Mouse (Mus musculus) neural tube, embryonic 15.5 days (tissue): ENCODE results near the gene E130114P18Rik. TPM values are rescaled to one million over a fixed set of nuclear protein-coding genes. Genes with fewer than 3 reads are reported as not detected.
A peak's percentile ranks its signal among the peaks of the same experiment; 100 is the strongest.

Source experiments
- ATAC-seq: fragments of 200-750 bp; cut with Nextera tagmentation; 2 replicates; pipeline ENCODE4 v1.8.0; 2017; ENCODE audit warnings: mild to moderate bottlenecking, moderate TSS enrichment, moderate library complexity; ENCODE audit not compliant: low FRiP score
- H3K27ac ChIP-seq: fragments of 300-500 bp; sonication (generic); replicated peaks from 2 replicates; pipeline ENCODE4 v1.5.1; 2015; ENCODE audit warnings: mild to moderate bottlenecking, inconsistent platforms
- H3K27me3 ChIP-seq: fragments of 300-500 bp; sonication (generic); replicated peaks from 2 replicates; pipeline ENCODE4 v1.6.1; 2015; ENCODE audit warnings: inconsistent platforms
- H3K36me3 ChIP-seq: fragments of 300-500 bp; sonication (generic); 2 replicates; pipeline ENCODE4 v1.6.1; 2015; ENCODE audit warnings: inconsistent platforms
- H3K4me1 ChIP-seq: fragments of 300-500 bp; sonication (generic); 2 replicates; pipeline ENCODE4 v1.6.1; 2015; ENCODE audit warnings: inconsistent platforms
- H3K4me2 ChIP-seq: fragments of 300-500 bp; sonication (generic); 2 replicates; pipeline ENCODE4 v1.6.1; 2015; ENCODE audit warnings: inconsistent platforms, mild to moderate bottlenecking, moderate library complexity
- H3K4me3 ChIP-seq: fragments of 300-500 bp; sonication (generic); replicated peaks from 2 replicates; pipeline ENCODE4 v1.5.1; 2015; ENCODE audit warnings: mild to moderate bottlenecking, inconsistent platforms
- H3K9ac ChIP-seq: fragments of 300-500 bp; sonication (generic); replicated peaks from 2 replicates; pipeline ENCODE4 v1.6.1; 2015; ENCODE audit warnings: mild to moderate bottlenecking, inconsistent platforms
- H3K9me3 ChIP-seq: fragments of 300-500 bp; sonication (generic); replicated peaks from 2 replicates; pipeline ENCODE4 v1.6.1; 2016; ENCODE audit warnings: inconsistent platforms
- WGBS: fragments of 180-500 bp; shearing (Covaris S2); methylation state at CpG from one replicate; pipeline ENCODE4 v1.1.7; 2015; ENCODE audit warnings: mixed read lengths; 5-methylcytosine and 5-hydroxymethylcytosine counted together
- polyA plus RNA-seq: library from polyadenylated mRNA; unstranded; fragments of >200 nt; fragmentation: Nextera tagmentation; extraction: Ambion mirVana; gene quantifications from 2 replicates; pipeline ENCODE4 v1.2.1, GENCODE M21; 2015

The E130114P18Rik gene
- polyA plus RNA-seq, 1 experiment from 2014 or later = 18.4 TPM

DNA sequence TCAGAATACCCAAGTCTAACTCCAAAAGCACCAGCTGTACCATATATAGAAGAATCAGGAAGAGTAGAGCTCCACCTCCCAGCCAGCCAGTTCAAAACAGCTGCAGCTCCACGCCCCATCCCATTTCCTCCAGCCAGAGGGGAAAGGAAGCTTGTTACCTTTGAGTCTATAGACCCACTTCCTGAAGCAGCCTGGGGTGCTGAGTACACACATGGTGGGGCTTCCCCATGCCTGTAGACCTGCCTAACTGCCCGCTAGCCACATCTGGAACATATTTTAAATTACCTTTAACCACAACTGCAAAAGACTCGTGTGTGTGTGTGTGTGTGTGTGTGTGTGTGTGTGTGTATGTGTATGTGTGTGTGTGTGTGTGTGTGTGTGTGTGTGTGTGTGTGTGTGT lies 120.3 kb downstream of the E130114P18Rik start:
- Histone ChIP-seq H3K27me3 (no peaks in the 10 kb centered on the region), H3K9ac (no peak overlapping the region), H3K4me3 (no peak overlapping the region), H3K36me3 (no peaks in the 10 kb centered on the region), H3K9me3 (no peaks in the 10 kb centered on the region), H3K4me2 (no peak overlapping the region), H3K4me1 (no peaks in the 10 kb centered on the region), H3K27ac (no peak overlapping the region)
- ATAC-seq = no peak
- 66% methylated on average over 3 of the region's 3 CpGs for WGBS

- peak; percentile 30; the same call in 1 of the 2 replicates for ATAC-seq
- no peaks in the 10 kb centered on the region for H3K36me3 ChIP-seq
- H3K4me3 ChIP-seq = no peak overlapping the region
- no peak overlapping the region for H3K4me2 ChIP-seq
- peaks cover 30% of the 10 kb centered on the region for H3K4me1 ChIP-seq
- peak overlapping the region; percentile 76 for H3K27ac ChIP-seq
- no peaks in the 10 kb centered on the region for H3K27me3 ChIP-seq
- WGBS = 44% methylated on average over 5 of the region's 5 CpGs
- H3K9me3 ChIP-seq = no peaks in the 10 kb centered on the region
- H3K9ac ChIP-seq = no peak overlapping the region
Observed at GRCm38 (mm10) chr4:97649626-97650015, 128.3 kb downstream of the E130114P18Rik start.

DNA sequence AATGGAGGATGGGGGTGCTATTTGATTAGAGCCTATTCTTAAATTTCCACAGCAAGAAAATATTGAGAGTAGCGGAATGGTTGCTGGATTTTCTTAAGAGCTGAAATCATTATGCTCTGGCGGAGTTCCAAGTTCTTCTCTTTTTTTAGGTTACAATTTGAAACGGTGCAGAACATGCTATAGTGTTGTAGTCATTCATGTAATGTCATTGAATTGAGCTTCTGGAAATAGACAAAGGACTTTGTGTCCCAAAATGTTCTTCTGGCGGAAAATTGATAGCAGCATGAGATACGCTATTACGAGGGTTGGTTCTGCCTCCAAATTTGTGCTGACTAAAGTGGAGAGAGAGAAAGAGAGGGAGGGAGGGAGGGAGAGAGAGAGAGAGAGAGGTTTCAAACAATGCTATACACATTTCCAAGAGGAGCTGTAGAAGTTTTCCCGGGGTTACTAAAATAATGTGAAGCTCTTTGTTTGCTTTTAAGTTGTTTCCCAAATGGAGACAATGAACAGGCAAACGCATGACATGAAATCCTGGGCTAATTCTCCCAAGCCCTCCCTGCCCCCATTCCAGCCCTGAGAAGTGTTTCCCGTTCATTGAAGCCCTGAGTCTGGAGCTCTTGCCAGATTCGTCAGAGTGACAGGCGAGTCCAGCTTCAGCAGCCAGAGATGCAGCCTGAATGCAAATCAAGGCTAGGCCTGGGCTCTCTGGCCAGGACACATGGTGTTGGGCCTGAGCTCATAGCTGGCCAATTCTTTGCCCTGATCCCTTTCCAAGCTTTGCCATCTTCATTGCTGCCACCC lies 128.9 kb downstream of the E130114P18Rik start:
- no peak overlapping the region for H3K9ac ChIP-seq
- peaks cover 30% of the 10 kb centered on the region for H3K4me1 ChIP-seq
- peak overlapping the region; percentile 23 for H3K4me2 ChIP-seq
- peak overlapping the region; percentile 76 for H3K27ac ChIP-seq
- WGBS = 11% methylated on average over 11 of the region's 11 CpGs
- H3K36me3 ChIP-seq = no peaks in the 10 kb centered on the region
- H3K27me3 ChIP-seq = no peaks in the 10 kb centered on the region
- no peak overlapping the region for H3K4me3 ChIP-seq
- peak; percentile 89 for ATAC-seq
- H3K9me3 ChIP-seq = no peaks in the 10 kb centered on the region

GRCm38 (mm10) chr4:97648436-97648707 lies 129.5 kb downstream of the E130114P18Rik start:
- ATAC-seq = no peak
- H3K27ac ChIP-seq = peak overlapping the region; percentile 74
- H3K4me1 ChIP-seq = peaks cover 30% of the 10 kb centered on the region
- no peak overlapping the region for H3K9ac ChIP-seq
- no peaks in the 10 kb centered on the region for H3K36me3 ChIP-seq
- H3K27me3 ChIP-seq = no peaks in the 10 kb centered on the region
- no peak overlapping the region for H3K4me3 ChIP-seq
- H3K4me2 ChIP-seq = no peak overlapping the region
- 30% methylated on average over 2 of the region's 2 CpGs for WGBS
- H3K9me3 ChIP-seq = no peaks in the 10 kb centered on the region

- WGBS = 45% methylated on average over 15 of the region's 15 CpGs
- H3K9ac ChIP-seq = no peak overlapping the region
- H3K4me2 ChIP-seq = no peak overlapping the region
- H3K27ac ChIP-seq = peak overlapping the region; percentile 74
- peak; percentile 77 for ATAC-seq
- H3K4me3 ChIP-seq = no peak overlapping the region
- peaks cover 30% of the 10 kb centered on the region for H3K4me1 ChIP-seq
- H3K36me3 ChIP-seq = no peaks in the 10 kb centered on the region
- H3K27me3 ChIP-seq = no peaks in the 10 kb centered on the region
- no peaks in the 10 kb centered on the region for H3K9me3 ChIP-seq
Observed at GRCm38 (mm10) chr4:97647700-97648435, 130.0 kb downstream of the E130114P18Rik start.

GRCm38 (mm10) chr4:97647236-97647635 lies 130.6 kb downstream of the E130114P18Rik start:
- H3K27ac ChIP-seq = peak overlapping the region; percentile 74
- ATAC-seq = 0 out of 2 replicates have a peak, but pooled peaks have one; percentile 9
- H3K4me3 ChIP-seq = no peak overlapping the region

GRCm38 (mm10) chr4:97640385-97640784 lies 137.5 kb downstream of the E130114P18Rik start:
- H3K9ac ChIP-seq = no peak overlapping the region
- no peak overlapping the region for H3K27ac ChIP-seq
- peaks cover 9% of the 10 kb centered on the region for H3K4me1 ChIP-seq
- H3K4me3 ChIP-seq = no peak overlapping the region
- no peaks in the 10 kb centered on the region for H3K36me3 ChIP-seq
- ATAC-seq = no peak
- WGBS = 92% methylated on average over 3 of the region's 3 CpGs
- no peaks in the 10 kb centered on the region for H3K9me3 ChIP-seq
- no peak overlapping the region for H3K4me2 ChIP-seq
- H3K27me3 ChIP-seq = no peaks in the 10 kb centered on the region

More at GRCm38 (mm10) chr4:97647236-97647635, 130.6 kb downstream of the E130114P18Rik start:
- Histone ChIP-seq H3K27me3 (no peaks in the 10 kb centered on the region), H3K36me3 (no peaks in the 10 kb centered on the region), H3K9ac (no peak overlapping the region), H3K9me3 (no peaks in the 10 kb centered on the region), H3K4me1 (peaks cover 30% of the 10 kb centered on the region), H3K4me2 (no peak overlapping the region)
- WGBS = 53% methylated on average over 4 of the region's 4 CpGs

DNA sequence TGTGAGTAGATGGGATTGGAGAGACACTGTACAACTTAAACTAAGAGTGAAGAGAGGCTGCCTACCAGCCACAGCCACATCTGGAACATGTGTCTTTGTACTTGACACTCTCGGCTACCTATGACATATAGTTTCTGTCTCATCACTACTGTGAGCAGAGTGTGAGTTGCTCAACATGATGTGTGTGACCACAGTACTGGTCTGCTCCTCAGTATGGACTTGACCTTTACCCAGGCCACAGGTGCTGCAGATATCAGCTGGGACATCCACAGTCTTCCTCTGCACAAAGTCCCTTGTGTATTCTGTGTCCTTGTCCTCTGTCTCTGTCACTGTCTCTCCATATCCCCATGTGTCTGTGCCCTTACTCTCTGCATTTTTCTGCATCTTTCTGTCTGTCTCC lies 141.3 kb downstream of the E130114P18Rik start:
- Histone ChIP-seq H3K4me3 (no peak overlapping the region), H3K9me3 (no peaks in the 10 kb centered on the region), H3K9ac (no peak overlapping the region), H3K27ac (no peak overlapping the region), H3K4me2 (no peak overlapping the region), H3K36me3 (no peaks in the 10 kb centered on the region), H3K4me1 (peaks cover 12% of the 10 kb centered on the region), H3K27me3 (no peaks in the 10 kb centered on the region)
- ATAC-seq = no peak
- WGBS = 100% methylated on average over 1 of the region's 1 CpGs

GRCm38 (mm10) chr4:97635757-97636292 lies 142.1 kb downstream of the E130114P18Rik start:
- Histone ChIP-seq H3K9ac (no peak overlapping the region), H3K27ac (0 out of 2 replicates have a peak overlapping the region, but pooled peaks have one; percentile 14), H3K36me3 (no peaks in the 10 kb centered on the region), H3K9me3 (no peaks in the 10 kb centered on the region), H3K4me1 (peaks cover 12% of the 10 kb centered on the region), H3K27me3 (no peaks in the 10 kb centered on the region), H3K4me3 (no peak overlapping the region), H3K4me2 (no peak overlapping the region)
- WGBS = 47% methylated on average over 1 of the region's 1 CpGs
- ATAC-seq = no peak

- Histone ChIP-seq H3K9me3 (no peaks in the 10 kb centered on the region), H3K9ac (no peak overlapping the region), H3K27me3 (no peaks in the 10 kb centered on the region), H3K36me3 (no peaks in the 10 kb centered on the region), H3K4me1 (peaks cover 12% of the 10 kb centered on the region), H3K4me3 (no peak overlapping the region), H3K27ac (peak overlapping the region; percentile 63; the same call in 1 of the 2 replicates), H3K4me2 (no peak overlapping the region)
- ATAC-seq = peak; percentile 65; the same call in 1 of the 2 replicates
- 20% methylated on average over 6 of the region's 6 CpGs for WGBS
Observed at GRCm38 (mm10) chr4:97635296-97635755, 142.6 kb downstream of the E130114P18Rik start.

DNA sequence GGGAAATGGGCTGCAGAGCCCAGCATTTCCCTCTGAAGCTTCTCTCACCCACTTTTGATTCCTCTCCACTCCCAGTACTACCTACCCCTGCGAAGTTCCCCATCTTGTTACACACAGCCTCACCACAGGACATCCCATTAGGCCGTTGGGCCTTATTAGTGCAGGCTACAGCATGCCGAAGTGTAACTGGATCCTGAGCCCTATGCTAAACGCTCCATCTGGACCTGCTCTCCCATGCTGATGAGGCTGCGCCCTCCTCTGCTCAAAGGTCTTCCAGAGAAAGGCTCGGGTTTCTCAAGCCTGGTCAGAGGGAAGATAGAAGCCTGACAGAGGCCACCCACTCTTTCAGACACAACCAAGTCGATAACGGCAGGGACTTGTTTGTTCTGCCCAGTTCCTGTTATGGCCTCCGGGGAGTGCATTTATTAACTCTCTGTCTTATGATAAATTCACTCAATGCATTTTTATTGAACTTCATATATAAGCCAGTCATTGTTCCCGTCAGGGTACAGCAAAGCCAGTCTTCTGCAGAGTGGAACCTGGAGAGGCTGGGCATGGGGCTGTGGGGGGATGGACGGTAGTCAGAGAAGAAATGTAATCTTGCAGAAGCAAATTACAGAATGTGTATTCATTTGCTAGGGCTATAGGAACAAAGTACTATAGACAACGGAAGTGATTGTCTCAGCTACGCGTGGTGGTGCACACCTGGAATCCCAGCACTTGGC lies 148.8 kb downstream of the E130114P18Rik start:
- no peak overlapping the region for H3K27ac ChIP-seq
- peak; percentile 43; the same call in 1 of the 2 replicates for ATAC-seq

More for the DNA sequence above, 148.8 kb downstream of the E130114P18Rik start:
- Histone ChIP-seq H3K4me3 (no peak overlapping the region), H3K4me1 (peaks cover 20% of the 10 kb centered on the region), H3K9me3 (no peaks in the 10 kb centered on the region), H3K4me2 (no peak overlapping the region), H3K9ac (no peak overlapping the region), H3K27me3 (no peaks in the 10 kb centered on the region), H3K36me3 (no peaks in the 10 kb centered on the region)
- WGBS = 33% methylated on average over 14 of the region's 14 CpGs
